Comparison of ENCODE assay signal across 24 mouse cellular contexts in the genomic region with DNA sequence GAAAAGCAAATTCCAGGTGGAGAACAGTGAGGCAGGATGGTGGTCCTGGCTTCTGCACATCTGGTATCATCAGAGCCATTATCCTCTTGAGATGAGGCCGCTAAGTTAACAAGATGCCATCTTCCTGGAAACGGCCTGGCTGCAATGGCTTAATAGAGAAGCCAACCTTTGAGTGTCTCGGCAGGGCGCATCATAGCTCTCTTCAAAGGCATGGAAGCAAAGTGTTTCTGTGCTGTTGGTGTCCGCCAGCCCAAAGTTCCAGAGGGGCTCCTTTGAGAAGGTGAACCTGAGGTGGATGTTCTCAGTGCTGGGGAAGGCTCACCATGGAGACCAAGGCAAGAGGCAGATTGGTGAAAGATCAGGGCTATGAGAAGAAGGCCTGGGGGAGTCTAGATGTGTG. TPM values are rescaled to one million over a fixed set of nuclear protein-coding genes. Genes with fewer than 3 reads are reported as not detected.
DNase-seq lines count a peak whose midpoint lies in the region; ATAC-seq lines count a peak whose summit lies in the region.
"Had no signal": no experiment of that assay in that cellular context is flagged by ENCODE, and none has a peak within 500 bp of the region (broad histone marks: within the 10 kb centered on the region; RNA-seq: fewer than 3 reads in every experiment).

No protein-coding gene starts in this region.

- WGBS in midbrain, embryonic 11.5 days, result 83% methylated on average over 5 of the region's 5 CpGs
- WGBS in midbrain, embryonic 13.5 days, result 91% methylated on average over 5 of the region's 5 CpGs

- ATAC-seq in midbrain, embryonic 11.5 days (ENCODE audit: low FRiP score), result no peak
- ATAC-seq in midbrain, embryonic 13.5 days, result no peak
- ATAC-seq: CD4-positive, CD25-positive, alpha-beta regulatory T cell, adult 4 months; forebrain, embryonic 13.5 days; forebrain, embryonic 15.5 days; forebrain, postnatal 0 days had no signal

- H3K4me2 ChIP-seq in midbrain, embryonic 11.5 days, result no peak overlapping the region
- no peak overlapping the region for H3K4me2 ChIP-seq in midbrain, embryonic 13.5 days (replicated peaks)
- H3K4me2 ChIP-seq: embryonic facial prominence, embryonic 12.5 days; forebrain, embryonic 13.5 days; forebrain, embryonic 15.5 days had no signal

- no peaks in the 10 kb centered on the region for H3K36me3 ChIP-seq in midbrain, embryonic 11.5 days (ENCODE audit: control insufficient read depth, insufficient read depth, low read length)
- no peaks in the 10 kb centered on the region for H3K36me3 ChIP-seq in midbrain, embryonic 13.5 days
- H3K36me3 ChIP-seq: embryonic facial prominence, embryonic 10.5 days; embryonic facial prominence, embryonic 12.5 days; forebrain, embryonic 15.5 days; G1E had no signal

- no peaks in the 10 kb centered on the region for H3K4me1 ChIP-seq in midbrain, embryonic 11.5 days (ENCODE audit: control insufficient read depth, insufficient read depth, low read length)
- no peaks in the 10 kb centered on the region for H3K4me1 ChIP-seq in midbrain, embryonic 13.5 days (replicated peaks)
- H3K4me1 ChIP-seq: embryonic facial prominence, embryonic 10.5 days; embryonic facial prominence, embryonic 12.5 days; forebrain, embryonic 13.5 days; forebrain, embryonic 15.5 days had no signal

- H3K4me3 ChIP-seq in midbrain, embryonic 11.5 days (ENCODE audit: low read depth, low read length), result no peak overlapping the region
- no peak overlapping the region for H3K4me3 ChIP-seq in midbrain, embryonic 13.5 days (replicated peaks)
- H3K4me3 ChIP-seq: embryonic facial prominence, embryonic 10.5 days; embryonic facial prominence, embryonic 12.5 days; forebrain, embryonic 13.5 days; forebrain, embryonic 15.5 days had no signal

- H3K9ac ChIP-seq in midbrain, embryonic 11.5 days (ENCODE audit: low read length), result no peak overlapping the region
- H3K9ac ChIP-seq in midbrain, embryonic 13.5 days (replicated peaks), result no peak overlapping the region
- H3K9ac ChIP-seq: embryonic facial prominence, embryonic 12.5 days; forebrain, embryonic 13.5 days; forebrain, embryonic 15.5 days; forebrain, postnatal 0 days had no signal

- no peaks in the 10 kb centered on the region for H3K9me3 ChIP-seq in midbrain, embryonic 11.5 days (ENCODE audit: control insufficient read depth, low read length)
- H3K9me3 ChIP-seq in midbrain, embryonic 13.5 days, result no peaks in the 10 kb centered on the region
- H3K9me3 ChIP-seq: embryonic facial prominence, embryonic 10.5 days; embryonic facial prominence, embryonic 12.5 days; forebrain, embryonic 13.5 days; forebrain, embryonic 15.5 days; G1E had no signal

- H3K27ac ChIP-seq in midbrain, embryonic 11.5 days (ENCODE audit: low read depth, low read length), result no peak overlapping the region
- H3K27ac ChIP-seq in midbrain, embryonic 13.5 days, result no peak overlapping the region
- H3K27ac ChIP-seq: embryonic facial prominence, embryonic 10.5 days; embryonic facial prominence, embryonic 12.5 days; forebrain, embryonic 13.5 days; forebrain, embryonic 15.5 days had no signal

- no peaks in the 10 kb centered on the region for H3K27me3 ChIP-seq in midbrain, embryonic 11.5 days (ENCODE audit: control insufficient read depth, insufficient read depth, low read length)
- H3K27me3 ChIP-seq in midbrain, embryonic 13.5 days, result no peaks in the 10 kb centered on the region
- H3K27me3 ChIP-seq: embryonic facial prominence, embryonic 12.5 days; forebrain, embryonic 13.5 days; forebrain, embryonic 15.5 days had no signal

- peak; percentile 69 for DNase-seq in heart, adult 11 months
- no peak for DNase-seq in heart, adult 9 months (ENCODE audit: low spot score in 2 of 2)
- DNase-seq in midbrain, embryonic 11.5 days (ENCODE audit: low spot score, missing footprints), result peak; percentile 26
- no peak for DNase-seq in cerebellum, adult 8-10 months
- DNase-seq: adrenal gland, adult 2 months; adrenal gland, postnatal 10 days; adrenal gland, postnatal 25 days; B cell, adult 2 months; cerebellum, adult 11 months; cerebellum, adult 18-20 months; cerebellum, adult 9-10 months; cerebellum, postnatal 10 days; cerebellum, postnatal 25 days; forebrain, postnatal 0 days had no signal

RNA-seq across cellular contexts. Expression of a gene that starts 2.8 kb away (rescaled TPM):
- polyA plus RNA-seq in midbrain, embryonic 11.5 days (2014; fragmentation: Nextera tagmentation; extraction: Ambion mirVana), result not detected in 2 replicates
- polyA plus RNA-seq in midbrain, embryonic 13.5 days (2015; fragmentation: Nextera tagmentation; extraction: Ambion mirVana), result not detected in 2 replicates
- polyA plus RNA-seq: brain, embryonic 14.5 days; embryonic facial prominence, embryonic 10.5 days; embryonic facial prominence, embryonic 12.5 days; embryonic facial prominence, embryonic 14.5 days; forebrain, embryonic 11.5 days; forebrain, embryonic 13.5 days; forebrain, embryonic 15.5 days; G1E had no signal

RNA-seq across cellular contexts. Expression of a gene that starts 25.2 kb away (rescaled TPM):
- 0.11 and 0.34 TPM in 2 replicates for polyA plus RNA-seq in midbrain, embryonic 11.5 days (2014; fragmentation: Nextera tagmentation; extraction: Ambion mirVana)
- 0.23 TPM in 1 of 2 replicates, not detected in the other for polyA plus RNA-seq in midbrain, embryonic 13.5 days (2015; fragmentation: Nextera tagmentation; extraction: Ambion mirVana)
- polyA plus RNA-seq: adrenal gland, adult 2 months; CD4-positive, CD25-positive, alpha-beta regulatory T cell, adult 4 months; embryonic facial prominence, embryonic 14.5 days; forebrain, embryonic 15.5 days; G1E had no signal

RNA-seq across cellular contexts. Expression of a gene that starts 32.9 kb away (rescaled TPM):
- not detected in 2 replicates for polyA plus RNA-seq in midbrain, embryonic 11.5 days (2014; fragmentation: Nextera tagmentation; extraction: Ambion mirVana)
- not detected in 2 replicates for polyA plus RNA-seq in midbrain, embryonic 13.5 days (2015; fragmentation: Nextera tagmentation; extraction: Ambion mirVana)
- polyA plus RNA-seq: embryonic facial prominence, embryonic 10.5 days; embryonic facial prominence, embryonic 12.5 days; embryonic facial prominence, embryonic 14.5 days; forebrain, embryonic 11.5 days; forebrain, embryonic 13.5 days; forebrain, embryonic 15.5 days; forebrain, postnatal 0 days; G1E had no signal

Comparison
In these comparisons a context has a peak if more than half of its experiments do, and no peak if none do; other contexts are left out.
1. DNase-seq: peak in heart, adult 11 months (single experiment) and midbrain, embryonic 11.5 days (single experiment); none in heart, adult 9 months (0 of 2) and cerebellum, adult 8-10 months (single experiment).